Mouse (Mus musculus): ENCODE measurements around the gene Smap1. TPM values are rescaled to one million over a fixed set of nuclear protein-coding genes. Genes with fewer than 3 reads are reported as not detected.
"Not testable (repeated sequence)": the region's sequence is repeated elsewhere in the genome, so short reads cannot be mapped to it uniquely, and the experiment has no call there.

Gene Smap1
- total RNA-seq (2021), result 100 to 1,000 TPM; 136 to 152 TPM

DNA sequence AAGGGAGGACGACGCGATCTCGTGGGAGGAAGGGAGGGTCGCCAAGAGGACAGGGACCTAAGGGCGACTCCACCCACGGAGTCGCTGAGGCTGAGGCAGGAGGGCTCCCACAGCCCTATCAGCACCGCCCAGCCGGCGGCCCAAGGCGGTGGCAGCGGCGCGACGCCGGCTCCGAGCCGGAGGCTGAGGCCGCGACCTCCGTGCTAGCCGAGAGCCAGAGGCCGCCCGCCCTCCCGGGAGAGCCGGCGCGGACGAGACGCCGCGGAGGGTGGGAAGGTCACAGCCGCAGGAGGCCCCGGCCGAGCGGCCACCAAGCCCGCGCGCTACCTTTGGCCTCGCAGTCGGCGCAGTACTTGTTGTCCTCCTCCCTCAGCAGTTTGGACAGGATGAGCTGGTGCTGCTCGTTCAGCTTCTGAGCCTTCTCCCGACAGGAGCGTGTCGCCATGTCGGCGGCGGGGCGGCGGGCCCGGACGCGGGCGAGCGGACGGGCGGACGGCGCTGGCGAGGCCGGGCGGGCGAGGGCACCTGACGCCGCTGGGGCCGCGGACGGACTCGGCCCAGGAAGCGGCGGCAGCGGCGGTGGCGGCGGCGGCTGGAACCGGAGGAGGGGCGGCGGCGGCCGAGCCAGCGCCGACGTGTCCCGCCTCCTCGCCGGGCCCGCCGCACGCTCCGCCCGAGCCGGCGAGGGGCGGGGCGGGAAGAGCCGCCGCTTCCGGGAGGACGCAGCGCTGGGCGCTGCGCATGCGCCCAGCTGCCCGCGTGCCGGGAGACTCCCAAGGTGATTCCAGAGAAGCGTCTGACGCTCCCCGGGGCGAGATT is at the start of gene Smap1:
Gene Smap1, minus strand, starts transcription at position 607 of the 819 bp plus-strand sequence.
- DNase-seq, result peak; percentile 75 to 77

DNA sequence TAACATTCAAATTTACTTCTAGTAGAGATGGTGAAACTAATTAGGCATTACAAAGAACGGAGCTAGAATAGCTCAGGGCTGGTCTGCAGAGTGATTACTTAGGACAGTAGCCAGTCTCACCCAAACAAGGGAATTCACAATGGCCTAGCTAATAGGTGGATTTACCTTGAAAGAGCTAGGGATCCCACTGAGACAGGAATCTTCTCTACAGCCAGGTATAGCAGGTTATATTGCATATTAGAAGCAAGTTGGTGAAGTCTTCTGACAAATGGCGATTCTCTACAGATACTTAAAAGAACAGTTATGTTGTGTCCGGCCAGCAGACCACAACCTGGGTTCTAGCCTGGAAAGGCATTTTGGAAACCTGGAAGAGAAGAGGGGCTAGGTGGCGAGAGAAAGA is 49.0 kb upstream of the Smap1 start:
- DNase-seq, result not testable (repeated sequence)

DNA sequence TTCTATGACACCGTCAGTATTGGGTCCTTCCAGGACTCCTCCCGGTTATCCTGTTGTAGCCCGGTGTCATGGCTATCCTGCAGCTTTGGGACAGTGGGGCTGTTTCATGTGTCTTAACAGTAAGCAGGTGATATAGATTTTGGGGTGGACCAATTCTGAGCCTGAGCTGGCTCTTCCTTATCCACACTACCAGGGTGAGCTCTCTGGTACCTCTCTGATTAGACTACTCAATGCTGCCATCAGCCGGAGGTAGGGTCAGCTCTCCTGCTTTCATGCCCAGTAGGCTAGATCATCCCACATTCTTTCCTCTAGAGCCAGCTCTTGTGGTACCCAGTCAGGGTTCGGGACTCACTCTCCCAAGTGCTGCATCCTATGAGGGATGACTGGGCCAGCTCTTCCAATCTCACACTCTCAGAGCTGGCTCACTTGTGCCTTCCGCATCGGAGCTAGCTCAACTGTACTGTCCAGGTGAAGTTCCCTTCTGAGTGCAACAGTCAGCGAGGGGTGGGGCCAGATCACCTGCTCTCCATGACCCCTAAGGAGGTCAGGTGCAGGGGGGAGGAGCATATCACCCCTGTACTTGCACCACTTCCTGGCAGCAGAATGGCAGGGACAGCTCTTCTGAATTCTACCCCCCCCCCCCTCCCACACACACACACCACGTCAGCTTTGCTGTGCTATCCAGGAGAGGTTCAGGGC is 46.1 kb upstream of the Smap1 start:
- DNase-seq, result no peak

DNA sequence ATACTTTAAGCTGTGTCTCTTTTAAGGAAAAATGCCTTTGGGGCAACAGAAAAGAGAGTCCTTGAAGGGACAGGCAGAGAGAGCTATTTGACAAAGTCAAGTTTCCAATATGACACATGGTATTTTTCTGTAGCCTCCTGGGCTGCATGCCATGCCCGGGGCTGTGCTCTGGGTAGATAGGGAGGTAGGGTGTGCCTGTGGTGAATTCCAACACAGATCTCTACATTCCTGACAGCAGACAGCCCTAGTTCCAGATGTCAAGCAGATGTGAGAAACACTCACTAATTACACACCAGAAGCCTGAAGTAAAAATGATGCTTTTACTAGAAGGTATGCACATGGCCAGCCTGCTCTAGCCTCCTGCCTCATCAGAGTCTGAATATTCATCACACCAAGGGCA is 44.1 kb upstream of the Smap1 start:
- no peak for DNase-seq

GRCm38 (mm10) chr1:23959415-23959732 is 37.3 kb upstream of the Smap1 start:
- no peak for DNase-seq

DNA sequence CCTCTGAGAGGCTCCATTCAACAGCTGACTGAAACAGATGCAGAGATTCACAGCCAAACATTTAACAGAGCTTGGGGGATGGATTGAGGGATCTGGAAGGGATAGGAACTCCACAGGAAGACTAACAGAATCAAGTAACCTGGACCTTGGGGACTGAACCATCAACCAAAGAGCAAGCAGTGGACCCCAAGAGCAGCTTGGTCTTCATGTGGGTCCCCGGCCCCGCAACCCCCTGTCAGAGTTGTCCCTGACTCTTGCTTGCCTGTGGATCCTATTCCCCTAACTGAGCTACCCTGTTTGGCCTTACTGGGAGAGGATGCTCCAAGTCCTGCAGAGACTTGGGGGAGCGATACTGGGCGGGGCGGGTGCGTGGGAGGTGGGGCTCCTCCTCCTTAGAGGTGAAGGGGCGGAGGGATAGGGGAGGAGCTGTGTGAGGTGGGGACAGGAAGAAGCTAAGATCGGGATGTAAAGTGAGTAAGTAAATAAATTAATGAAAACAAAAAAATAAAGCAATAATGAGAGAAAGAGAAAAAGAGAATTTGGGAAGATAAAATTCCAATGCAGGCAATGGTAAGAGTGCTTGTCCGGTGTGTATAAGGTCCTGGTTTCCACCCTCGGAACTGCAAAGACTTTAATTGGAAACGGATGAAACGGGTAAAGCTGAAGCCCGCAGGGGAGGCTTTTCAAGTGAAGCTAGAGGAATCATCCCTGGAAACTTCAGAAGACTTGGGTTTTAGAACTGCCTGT is 36.7 kb upstream of the Smap1 start:
- DNase-seq, result no peak

GRCm38 (mm10) chr1:23958101-23958500 is 36.0 kb upstream of the Smap1 start:
- no peak for DNase-seq

DNA sequence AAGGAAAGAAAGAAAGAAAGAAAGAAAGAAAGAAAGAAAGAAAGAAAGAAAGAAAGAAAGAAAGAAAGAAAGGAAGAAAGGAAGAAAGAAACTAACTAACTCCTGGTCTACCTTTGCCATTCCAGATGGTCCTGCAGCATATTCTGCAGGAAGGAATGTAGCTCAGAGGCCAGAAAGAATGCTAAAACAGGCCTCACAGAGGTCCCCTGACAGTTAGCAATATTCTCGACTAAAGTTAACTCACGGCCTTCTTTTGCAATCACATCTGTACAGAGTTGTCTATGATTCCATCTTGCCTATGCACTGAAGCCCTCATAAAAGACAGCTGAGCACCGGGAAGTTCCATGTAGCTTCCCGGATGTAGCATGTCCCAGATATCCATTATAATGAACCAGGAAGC is 33.4 kb upstream of the Smap1 start:
- DNase-seq, result no peak

GRCm38 (mm10) chr1:23953921-23954320 is 31.8 kb upstream of the Smap1 start:
- no peak for DNase-seq

GRCm38 (mm10) chr1:23948778-23949699 is 26.9 kb upstream of the Smap1 start:
- DNase-seq, result no peak

DNA sequence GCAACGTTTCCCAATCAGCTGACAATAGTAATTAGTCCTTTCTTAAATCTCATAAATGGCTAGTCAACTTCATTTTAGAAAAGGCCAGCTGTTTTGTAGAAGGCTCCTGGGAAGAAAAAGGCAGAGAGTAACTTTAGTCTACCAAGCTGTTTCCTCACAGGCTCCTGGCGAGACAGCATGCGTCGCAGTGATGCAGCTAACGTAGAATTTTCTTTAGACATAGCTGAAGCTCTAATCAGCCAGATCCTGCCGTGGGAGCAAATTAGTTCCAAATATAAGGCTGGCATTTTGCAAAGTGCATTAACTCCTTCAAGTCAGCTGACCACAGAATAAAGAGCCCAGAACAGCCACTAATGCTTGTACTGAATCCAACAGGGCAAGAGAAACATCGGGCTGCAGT is 26.2 kb upstream of the Smap1 start:
- no peak for DNase-seq

DNA sequence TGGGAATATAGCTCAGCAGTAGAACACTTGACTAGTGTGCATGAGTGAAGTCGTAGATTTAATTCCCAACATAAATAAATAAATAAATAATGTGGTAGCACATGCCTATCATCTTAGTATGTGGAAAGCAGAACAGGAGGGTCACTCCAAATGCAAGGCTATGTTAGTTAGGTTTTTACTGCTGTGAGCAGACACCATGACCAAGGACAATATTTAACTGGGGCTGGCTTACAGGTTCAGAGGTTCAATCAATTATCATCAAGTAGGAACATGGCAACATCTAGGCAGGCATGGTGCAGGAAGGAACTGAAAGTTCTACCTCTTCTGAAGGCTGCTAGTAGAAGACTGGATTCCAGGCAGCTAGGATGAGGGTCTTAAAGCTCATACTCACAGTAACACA is 22.0 kb upstream of the Smap1 start:
- no peak for DNase-seq

DNA sequence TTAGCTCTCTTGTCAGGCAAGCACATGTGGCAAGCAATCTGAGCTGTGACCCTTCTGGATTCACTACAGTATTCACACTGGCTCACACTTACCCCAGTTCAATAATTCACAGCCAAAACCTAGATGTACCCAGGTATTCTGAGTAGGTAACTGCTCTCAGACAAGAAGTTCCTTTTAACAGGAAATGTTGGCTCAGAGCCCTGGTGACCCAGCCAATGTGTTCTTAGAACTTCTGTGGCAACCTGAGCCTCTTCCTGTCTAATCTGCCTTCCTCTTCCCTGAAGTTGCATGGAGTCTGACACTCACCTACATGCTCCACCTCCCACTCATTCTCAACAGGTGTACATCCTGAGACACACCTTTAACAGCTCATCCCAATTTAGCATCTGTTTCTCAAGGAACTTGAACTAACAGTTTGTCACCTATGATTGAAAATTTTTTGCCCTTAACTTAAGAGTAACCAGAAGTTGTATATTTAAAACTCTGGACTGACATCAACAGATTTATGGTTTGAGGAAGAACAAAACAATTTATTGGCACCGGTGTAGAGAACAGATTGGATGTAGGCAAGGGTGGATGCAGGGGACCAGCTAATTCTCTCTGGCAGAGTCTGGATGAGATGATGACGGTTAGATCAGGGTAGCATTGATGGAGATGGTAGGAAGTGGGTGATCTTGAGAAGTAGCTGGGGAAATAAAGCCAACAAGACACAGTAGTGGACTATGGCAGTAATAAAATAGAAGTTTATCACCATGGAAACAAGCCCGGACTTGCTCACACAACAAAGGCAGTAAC is 21.2 kb upstream of the Smap1 start:
- DNase-seq, result no peak

GRCm38 (mm10) chr1:23935408-23935762 is 13.3 kb upstream of the Smap1 start:
- DNase-seq, result no peak

DNA sequence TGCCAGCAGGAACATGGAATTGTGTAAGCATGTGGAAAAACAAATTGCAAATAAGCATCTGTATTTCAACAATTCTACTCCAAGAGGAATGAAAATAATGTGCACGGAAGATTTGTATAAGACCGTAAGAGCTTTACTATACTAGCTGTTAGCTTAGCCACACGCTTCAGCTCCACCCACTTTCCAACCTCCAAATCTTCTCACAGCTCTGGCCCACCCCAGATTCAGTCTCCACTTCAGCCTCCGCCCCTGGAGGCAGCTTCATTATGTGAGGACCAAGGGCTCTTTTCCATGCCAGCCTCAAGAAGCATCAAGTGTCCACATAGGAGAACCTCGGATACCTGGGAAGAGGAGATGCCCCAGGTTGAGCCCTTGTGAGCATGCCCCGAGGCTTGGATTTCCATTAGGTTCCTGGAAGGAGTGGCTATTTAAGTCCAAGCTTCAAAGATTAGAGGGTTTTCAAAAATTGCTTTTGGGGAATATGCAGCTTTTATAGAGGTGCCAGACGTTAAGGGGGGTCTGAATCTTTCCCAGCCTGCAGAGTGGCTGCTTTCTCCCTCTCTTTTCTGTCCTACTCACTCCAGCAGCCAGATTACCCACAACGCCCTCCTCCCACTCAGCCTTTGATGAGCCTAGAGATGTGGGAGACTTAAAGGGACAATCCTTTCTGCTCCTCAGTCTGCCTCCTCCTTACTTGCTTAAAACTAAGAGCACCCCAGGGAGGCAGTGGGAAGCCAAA is 12.7 kb upstream of the Smap1 start:
- no peak for DNase-seq

GRCm38 (mm10) chr1:23929410-23929809 is 7.3 kb upstream of the Smap1 start:
- no peak for DNase-seq

DNA sequence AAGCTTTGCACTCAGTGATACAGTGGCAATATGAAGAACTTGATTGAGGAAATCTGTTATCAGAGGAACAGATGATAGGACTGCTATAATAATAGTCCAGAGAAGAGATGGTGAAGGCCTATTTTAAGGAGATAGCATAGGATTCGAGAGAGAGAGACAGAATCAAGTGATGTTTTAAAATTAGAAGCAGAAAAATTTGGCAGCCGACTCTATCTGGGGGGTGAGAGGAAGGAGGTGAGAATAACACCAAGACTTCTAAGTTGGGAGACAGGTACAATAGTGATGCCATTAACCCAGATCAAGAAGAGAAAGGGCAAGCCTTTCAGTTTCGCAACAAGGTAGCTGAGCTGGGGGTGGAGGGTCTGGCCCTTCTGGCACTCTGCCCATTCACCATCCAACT is 6.3 kb upstream of the Smap1 start:
- DNase-seq, result no peak

GRCm38 (mm10) chr1:23923779-23924708 is 1.9 kb upstream of the Smap1 start:
- DNase-seq, result no peak

DNA sequence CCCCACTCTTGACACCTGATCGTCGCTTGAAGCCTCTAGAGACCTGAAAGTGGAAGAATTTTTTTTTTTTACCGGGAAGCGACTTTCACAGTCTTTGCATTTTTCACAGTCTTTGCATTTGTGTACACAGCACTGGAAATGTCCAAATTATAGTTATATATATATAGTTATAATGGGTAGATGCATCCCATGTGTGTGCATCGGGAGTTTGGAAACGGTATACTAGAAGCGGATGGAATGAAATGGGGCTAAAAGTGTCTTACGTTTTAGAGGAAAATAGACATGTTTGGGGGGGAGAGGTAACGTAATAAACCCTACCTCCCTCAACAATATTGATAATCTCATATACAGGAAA is 390 bp upstream of the Smap1 start:
- DNase-seq, result no peak

DNA sequence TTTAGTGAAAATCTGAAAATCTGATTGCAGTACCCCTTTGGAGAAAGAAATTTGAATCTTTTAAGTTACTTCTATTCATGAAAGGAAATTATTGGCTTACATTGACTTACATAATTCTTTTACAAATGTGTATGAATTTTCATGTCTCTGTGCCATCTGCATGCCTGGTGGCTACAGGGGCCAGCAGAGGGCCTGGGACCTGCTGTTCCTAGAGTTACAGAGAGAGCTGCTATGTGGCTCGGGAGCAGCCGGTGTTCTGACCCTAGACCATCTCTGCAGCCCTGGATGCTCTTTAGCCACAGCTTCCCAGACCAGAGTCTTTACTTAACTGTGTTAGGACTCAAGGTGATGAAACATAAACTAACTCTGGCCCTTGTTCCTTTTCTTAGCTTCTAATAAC is 1.8 kb downstream of the Smap1 start:
- DNase-seq, result no peak
